ENCODE assay signal across 25 mouse cellular contexts in the genomic region with DNA sequence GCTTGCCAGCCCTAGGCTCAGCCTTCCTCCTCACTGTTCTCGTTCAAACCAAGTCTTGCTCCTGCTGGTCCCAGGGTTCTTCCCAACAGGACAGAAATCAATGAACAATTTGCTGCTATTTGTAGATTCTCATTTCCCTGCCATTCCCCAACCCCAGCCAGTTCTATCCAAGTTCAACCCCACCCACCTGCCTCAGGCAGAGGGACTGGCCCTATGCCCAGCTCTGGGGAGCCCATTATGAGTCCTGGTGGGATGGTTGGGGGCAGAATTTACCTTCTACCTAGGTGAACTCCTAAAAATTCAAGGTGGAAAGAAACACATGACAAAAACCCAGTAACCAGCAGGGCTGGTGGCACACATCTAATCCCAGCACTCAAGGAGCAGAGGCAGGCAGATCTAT. TPM values are rescaled to one million over a fixed set of nuclear protein-coding genes. Genes with fewer than 3 reads are reported as not detected.
"Had no signal": no experiment of that assay in that cellular context is flagged by ENCODE, and none has a peak within 500 bp of the region (broad histone marks: within the 10 kb centered on the region; RNA-seq: fewer than 3 reads in every experiment).

No protein-coding gene starts in this region.

- H3K27me3 ChIP-seq: midbrain, embryonic 15.5 days had no signal

- ATAC-seq: hindbrain, embryonic 16.5 days; intestine, embryonic 16.5 days; liver, postnatal 0 days; lung, postnatal 0 days; midbrain, embryonic 15.5 days had no signal

- H3K4me2 ChIP-seq: limb, embryonic 12.5 days; limb, embryonic 15.5 days; liver, embryonic 11.5 days; lung, embryonic 14.5 days; midbrain, embryonic 12.5 days; midbrain, embryonic 15.5 days; neural tube, embryonic 12.5 days; neural tube, embryonic 15.5 days; stomach, embryonic 15.5 days had no signal

- H3K36me3 ChIP-seq: limb, embryonic 12.5 days; limb, embryonic 15.5 days; midbrain, embryonic 12.5 days; midbrain, embryonic 15.5 days; neural tube, embryonic 12.5 days; neural tube, embryonic 15.5 days; stomach, embryonic 15.5 days had no signal

- H3K4me3 ChIP-seq: layer of hippocampus, adult 2 months; left cerebral cortex, adult 2 months; limb, embryonic 12.5 days; limb, embryonic 15.5 days; midbrain, embryonic 12.5 days; midbrain, embryonic 15.5 days; neural tube, embryonic 12.5 days; neural tube, embryonic 15.5 days; stomach, embryonic 15.5 days had no signal

- H3K4me1 ChIP-seq: neural tube, embryonic 12.5 days; stomach, embryonic 15.5 days had no signal

- H3K9ac ChIP-seq: limb, embryonic 12.5 days; limb, embryonic 15.5 days; liver, embryonic 14.5 days; liver, postnatal 0 days; lung, embryonic 14.5 days; midbrain, embryonic 12.5 days; midbrain, embryonic 15.5 days; neural tube, embryonic 12.5 days; neural tube, embryonic 15.5 days; stomach, embryonic 15.5 days had no signal

- H3K9me3 ChIP-seq: limb, embryonic 12.5 days; limb, embryonic 15.5 days; midbrain, embryonic 12.5 days; midbrain, embryonic 15.5 days; neural tube, embryonic 12.5 days; neural tube, embryonic 15.5 days; stomach, embryonic 15.5 days had no signal

- H3K27ac ChIP-seq: layer of hippocampus, adult 2 months; left cerebral cortex, adult 2 months; limb, embryonic 15.5 days; liver, embryonic 14.5 days; macrophage; midbrain, embryonic 12.5 days; midbrain, embryonic 15.5 days; neural tube, embryonic 12.5 days; neural tube, embryonic 15.5 days; stomach, embryonic 15.5 days had no signal

- DNase-seq: layer of hippocampus, postnatal 36 days; left cerebral cortex, postnatal 4 days; liver, postnatal 0 days; right cerebral cortex, adult 18-20 months; right cerebral cortex, postnatal 14 days; right cerebral cortex, postnatal 4 days; spleen, adult 18-20 months; thymus, postnatal 25 days had no signal

RNA-seq across cellular contexts. Expression of a gene that starts 25.8 kb away (rescaled TPM):
- polyA plus RNA-seq: macrophage; thymus, postnatal 0 days had no signal
